Mouse (Mus musculus): ENCODE data around the gene Faf1.

Gene Faf1

DNA sequence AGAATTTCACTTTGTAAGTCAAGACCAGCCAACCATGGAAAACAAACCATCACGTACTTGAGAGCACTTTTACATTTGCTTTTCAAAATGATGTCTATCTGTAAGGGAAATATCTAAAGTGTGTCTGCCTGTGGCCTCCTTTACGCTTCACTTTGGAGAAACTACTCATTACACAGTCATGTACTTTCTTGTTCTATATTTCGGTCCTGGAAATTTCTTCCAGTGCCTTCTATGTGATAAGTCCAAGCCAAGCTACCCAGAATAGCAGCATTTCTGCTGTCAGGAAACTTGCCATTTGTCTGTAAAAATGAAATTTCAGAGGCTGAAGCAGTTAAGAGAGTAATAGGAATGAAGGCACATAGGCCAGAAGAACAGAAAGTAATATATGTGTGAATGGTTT is 228.1 kb downstream of the Faf1 start:
- DNase-seq (ENCODE audit: low spot score in 2 of 2) = no peak

DNA sequence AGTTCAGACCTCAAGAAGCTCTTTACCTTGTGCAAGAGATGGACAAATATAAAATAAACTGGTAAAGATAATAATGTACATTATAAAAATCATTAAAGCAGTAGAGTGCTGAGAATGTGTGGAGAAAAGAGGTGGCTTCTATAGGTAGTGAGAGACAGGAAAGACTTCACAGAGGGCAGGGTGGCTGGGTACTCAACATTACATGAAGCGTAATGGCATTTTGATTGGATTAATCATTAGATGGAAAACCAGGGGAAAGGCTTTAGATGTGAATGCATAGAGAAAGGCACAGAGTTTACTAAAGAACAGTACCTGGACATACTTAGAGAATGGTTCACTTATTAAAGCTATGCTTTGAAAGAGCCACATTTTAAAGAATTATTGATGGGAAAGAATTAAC is 252.7 kb downstream of the Faf1 start:
- no peak for DNase-seq (ENCODE audit: low spot score in 2 of 2)

- no peak for DNase-seq (ENCODE audit: low spot score in 2 of 2)
Observed at GRCm38 (mm10) chr4:109930445-109930844, 254.1 kb downstream of the Faf1 start.

GRCm38 (mm10) chr4:109930935-109931334 is 254.5 kb downstream of the Faf1 start:
- no peak for DNase-seq (ENCODE audit: low spot score in 2 of 2)

DNA sequence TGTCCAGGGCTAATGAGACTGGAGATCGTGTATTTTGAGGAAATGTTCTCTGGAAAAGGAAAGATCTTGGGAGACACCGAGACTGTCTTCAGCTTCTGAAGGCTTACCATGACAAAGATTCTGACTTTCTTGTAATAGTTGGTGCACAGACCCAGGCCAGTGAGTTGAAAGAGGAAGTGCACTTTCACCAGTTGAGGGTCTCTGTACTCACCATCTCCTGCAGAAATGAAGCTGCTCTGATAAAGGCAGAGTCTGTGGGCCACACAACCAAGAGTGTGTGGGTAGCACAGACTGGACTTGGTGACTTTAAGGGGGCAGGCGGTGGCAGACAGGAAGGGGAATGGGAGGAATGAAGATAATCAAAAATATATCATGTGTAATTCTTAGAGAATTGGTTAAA is 260.2 kb downstream of the Faf1 start:
- no peak for DNase-seq (ENCODE audit: low spot score in 2 of 2)

DNA sequence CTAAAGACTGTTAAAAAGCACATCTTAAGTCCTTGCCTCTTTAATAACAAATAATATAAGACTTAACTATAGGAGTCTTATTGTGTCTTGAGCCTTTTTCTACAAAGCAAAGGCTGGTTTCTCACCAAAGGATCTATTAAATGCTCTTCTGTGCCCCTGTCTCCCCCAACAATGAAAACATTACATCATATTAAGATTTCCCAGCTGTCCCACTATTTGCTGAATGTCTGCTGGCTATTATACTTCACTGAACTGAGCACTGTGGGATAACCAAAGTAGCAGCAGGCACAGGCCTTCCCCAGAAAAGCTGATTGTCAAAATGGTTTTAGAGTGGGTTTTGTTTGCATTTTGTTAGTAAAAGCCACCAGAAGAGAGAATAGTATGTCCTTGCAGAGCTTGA is 262.9 kb downstream of the Faf1 start:
- no peak for DNase-seq (ENCODE audit: low spot score in 2 of 2)

GRCm38 (mm10) chr4:109945554-109945953 is 269.2 kb downstream of the Faf1 start:
- DNase-seq (ENCODE audit: low spot score in 2 of 2) = no peak

GRCm38 (mm10) chr4:109949307-109949706 is 272.9 kb downstream of the Faf1 start:
- no peak for DNase-seq (ENCODE audit: low spot score in 2 of 2)

DNA sequence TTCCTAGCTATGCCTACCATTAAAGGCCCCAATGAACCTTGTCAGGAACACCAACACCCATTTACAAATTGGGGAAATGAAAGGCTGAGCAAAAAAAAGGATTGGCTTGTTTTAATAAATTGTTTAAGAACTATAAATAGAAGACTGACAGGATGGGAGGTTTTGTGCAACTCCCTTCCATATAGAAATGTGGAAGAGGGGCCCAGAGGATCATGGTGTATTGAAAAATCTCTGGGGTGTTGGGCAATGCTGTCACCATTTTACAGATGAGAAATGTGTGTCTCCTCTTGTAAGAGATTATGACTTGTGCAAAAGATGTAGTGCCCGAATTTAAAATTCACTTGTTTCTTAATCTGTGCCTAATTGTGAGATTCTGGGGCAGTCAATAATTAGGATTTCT is 277.1 kb downstream of the Faf1 start:
- no peak for DNase-seq (ENCODE audit: low spot score in 2 of 2)

DNA sequence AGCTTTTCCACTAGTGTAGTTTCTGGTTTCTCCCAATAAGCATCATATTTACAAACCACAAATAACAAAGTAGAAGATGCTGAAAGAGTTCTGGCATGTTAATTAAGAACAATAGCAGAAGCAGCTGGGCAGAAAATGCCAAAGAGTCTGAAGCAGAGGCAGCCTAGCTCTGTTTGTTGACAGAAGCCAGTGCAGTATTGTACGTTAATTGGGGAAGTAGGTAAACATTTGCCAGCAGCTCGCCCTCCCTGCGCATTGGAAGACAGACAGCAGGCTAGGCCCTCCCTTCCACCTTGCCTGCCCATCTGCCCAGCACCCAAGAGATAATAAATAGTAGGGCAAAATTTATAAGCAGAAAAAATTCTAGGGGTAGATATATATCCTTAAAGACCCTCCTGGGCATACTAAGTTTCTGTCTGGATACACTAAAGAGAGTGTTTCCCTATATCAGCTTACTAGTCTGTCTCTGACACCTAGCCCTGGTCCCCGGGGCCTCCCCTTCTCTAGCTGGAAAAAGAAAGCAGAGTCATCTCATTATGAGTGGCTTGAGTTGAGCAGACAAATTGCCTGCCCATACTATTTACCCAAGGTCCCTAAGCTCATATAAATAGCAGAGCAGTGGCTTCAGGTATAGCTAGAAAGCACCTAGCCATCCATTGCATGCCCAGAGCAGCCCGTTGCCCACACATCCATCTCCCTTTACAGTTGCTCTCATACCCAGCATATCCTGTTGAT is 284.0 kb downstream of the Faf1 start:
- no peak for DNase-seq (ENCODE audit: low spot score in 2 of 2)

GRCm38 (mm10) chr4:109963570-109964279 is 287.3 kb downstream of the Faf1 start:
- DNase-seq (ENCODE audit: low spot score in 2 of 2) = no peak

GRCm38 (mm10) chr4:109969561-109969960 is 293.2 kb downstream of the Faf1 start:
- DNase-seq (ENCODE audit: low spot score in 2 of 2) = no peak

DNA sequence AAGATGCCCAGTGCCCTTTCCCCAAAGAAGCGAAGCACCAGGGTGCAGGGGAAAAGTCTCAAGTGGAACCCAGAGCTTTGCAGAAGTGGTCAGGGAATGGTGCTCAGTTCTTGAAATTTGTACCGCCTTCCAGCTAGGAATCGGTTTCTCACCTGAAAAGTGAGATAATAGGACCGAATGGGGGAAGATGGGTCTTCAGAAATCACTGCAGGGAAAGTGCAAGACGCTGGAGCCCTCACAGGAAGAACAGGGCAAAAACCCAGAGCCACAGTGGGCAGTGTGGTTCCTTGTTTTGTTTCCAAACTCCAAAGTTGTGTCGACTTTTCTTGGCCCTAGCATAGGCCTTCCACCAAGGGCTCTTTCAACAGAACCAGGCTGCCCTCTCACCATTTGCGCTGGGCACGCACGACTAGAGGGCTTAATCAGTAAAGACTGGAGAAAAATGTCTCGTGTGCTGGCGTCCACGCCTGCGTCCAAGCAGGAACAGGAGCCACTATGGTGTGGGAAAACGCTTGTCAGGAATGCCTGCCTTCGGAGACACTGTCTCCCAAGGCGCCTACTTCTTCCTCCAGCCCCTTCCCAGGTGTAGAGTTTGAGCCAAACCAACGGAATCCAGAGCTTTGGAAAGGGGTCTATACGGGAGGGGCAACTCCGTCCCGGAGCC is 297.7 kb downstream of the Faf1 start:
- DNase-seq (ENCODE audit: low spot score in 2 of 2) = no peak

DNA sequence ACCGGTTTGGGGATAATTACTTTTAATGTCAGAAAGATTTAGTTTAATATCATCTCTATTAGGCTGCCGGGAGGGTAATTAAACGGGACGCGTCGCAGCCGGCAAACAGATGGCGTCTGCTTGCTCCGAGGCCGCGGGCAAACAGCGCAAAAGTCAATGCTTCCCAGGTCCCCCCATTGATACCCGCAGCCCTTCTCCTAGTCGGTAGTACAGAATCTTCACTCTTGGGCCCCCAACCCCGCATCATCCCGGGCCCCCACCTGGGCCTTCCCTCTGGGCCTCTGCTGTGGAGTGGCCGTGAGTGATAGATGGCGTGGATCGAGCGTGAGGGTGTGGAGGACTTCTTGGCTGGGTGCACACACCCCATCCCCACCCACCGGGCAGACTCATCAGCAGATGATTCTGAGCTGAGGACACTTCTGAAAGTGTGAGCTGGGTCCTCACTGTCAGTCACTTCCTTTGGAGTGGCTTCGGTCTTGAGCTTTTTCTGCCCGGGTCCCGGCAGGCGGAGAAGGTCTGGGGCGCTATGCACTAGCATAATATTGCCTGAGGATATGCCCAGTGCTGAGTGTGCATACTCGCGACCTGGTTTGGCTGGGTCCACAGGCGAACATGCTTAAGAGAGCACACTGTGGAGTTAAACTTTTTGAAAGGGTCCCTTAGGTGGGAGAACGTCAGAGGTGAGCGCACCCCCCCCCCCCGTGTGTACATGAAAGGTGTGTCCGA is 298.4 kb downstream of the Faf1 start:
- no peak for DNase-seq (ENCODE audit: low spot score in 2 of 2)

DNA sequence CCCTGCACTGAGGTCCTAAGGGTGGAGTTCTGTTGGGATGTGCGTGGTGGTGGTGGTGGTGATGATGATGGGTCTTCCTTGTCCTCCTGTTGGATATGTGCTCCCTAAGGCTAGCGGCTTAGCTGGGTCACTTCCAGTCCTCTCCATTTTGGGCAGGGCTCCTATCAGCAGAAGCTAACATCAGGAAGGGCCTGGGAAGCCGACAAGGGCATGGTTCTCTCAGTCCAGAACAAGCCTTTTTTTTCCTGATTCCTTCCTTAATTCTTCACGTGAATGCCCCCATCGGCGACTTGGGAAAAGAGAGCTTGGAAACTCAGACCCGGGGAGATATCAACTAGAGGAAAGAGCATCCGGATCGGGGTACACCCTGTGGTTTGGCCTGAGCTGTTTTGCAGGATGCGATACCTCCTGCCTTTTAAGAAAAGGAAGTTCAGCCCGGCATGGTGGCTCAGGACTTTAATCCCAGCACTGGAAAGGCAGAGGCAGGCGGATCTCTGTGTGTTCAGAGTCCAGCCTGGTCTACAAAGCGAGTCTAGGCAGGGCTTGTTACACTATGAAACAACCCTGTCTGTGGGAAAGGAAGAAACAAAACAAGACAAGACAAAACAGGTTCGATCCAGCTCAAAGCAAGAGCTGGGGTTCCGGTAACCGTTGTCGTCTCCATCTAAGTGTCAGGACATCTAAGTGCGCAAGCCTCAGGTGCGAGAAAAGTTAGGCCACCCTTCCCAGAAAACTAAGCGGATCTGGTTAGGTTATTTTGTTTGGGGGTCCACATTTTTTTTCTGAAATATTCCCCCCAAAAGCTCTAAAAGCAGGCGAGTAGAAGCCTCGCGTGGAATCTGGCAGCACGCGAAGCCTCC is 299.2 kb downstream of the Faf1 start:
- no peak for DNase-seq (ENCODE audit: low spot score in 2 of 2)

DNA sequence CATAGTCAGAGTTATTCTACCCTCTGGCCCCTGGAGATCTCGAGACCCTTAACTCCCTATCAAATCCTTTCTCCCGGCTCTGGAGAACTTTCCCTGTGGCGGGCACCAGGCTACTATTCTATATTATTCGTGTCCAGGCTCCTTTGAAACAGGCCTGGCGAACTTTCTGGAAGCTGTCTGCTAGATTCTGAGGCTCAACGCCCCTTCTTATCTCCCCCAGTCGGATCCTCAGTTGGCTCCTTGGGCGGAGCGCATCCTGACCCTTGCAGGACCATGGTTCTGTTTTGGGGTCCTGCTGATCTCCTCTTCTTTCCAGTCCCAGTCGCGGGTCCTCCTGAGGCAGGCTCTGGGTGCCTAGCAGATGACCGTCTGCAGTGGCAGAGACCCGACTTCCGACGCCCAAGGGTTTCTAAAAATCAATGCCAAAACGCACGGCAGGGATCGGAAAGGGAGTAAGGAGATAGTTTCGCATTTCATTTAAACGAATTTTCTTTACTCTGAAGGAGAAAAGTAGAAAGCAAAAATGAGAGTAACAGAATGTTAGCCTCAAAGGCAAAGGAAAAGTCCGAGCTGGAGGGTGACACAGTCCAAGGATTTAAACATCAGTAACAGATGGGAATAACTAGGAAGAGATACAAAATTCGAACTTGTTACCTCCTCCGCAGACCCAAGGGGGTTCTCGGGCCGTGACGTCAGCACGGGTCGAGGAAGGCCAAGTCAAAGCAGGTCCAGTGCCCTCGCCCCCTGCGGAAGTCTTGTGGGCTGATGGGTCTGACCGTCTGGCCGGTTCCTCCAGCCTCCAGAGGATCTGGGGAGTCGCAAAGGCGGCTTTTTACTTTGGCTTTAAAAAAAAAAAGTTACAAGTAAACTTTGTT is 300.1 kb downstream of the Faf1 start:
- no peak for DNase-seq (ENCODE audit: low spot score in 2 of 2)

DNA sequence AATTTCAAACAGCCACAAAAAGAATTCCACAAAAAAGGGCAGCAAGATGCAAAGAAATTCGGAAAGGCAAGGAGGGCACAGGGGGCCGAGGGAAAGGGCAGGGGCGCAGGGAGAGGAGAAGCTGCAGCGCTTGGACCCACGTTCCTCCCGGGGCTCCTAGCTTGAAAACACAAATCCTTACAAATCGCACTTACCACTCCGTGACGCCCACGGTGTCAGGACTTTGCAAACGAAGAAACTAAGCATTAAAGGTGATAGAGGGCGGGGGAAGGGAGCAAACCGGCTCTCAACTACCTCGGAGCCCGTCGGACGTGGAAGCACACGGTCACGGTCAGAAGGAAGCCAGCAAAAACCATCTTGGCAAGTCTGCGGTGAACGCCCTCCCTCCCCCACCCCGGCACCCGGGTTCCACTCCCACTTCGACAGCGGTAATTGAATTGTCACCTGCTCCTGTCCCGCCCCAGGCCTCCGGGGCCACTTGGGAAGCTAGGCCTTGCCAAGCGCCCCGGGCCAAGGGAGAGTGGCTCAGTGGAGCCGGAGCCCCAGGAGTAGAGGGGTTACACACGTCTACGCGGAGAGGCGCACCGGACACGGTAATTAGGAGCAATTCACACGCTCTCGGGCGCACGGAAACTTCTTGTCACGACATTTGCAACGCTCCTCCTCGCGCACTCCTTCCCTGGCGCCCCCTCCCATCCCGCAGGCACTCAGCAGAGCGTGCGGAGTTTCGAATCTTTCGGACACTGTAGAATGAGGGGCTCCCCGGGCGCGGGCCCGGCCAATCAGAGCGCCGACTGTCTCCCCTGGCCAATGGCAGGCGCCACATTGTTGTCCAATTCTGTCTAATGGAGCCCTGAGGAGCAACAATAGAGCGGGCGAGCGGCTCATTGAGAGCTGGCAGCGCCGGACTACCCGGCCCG is 301.0 kb downstream of the Faf1 start, which contains the start of gene Dmrta2:
Gene Dmrta2 (plus strand): TSS at position 906 of the 920 bp plus-strand sequence.
- DNase-seq (ENCODE audit: low spot score in 2 of 2) = no peak

GRCm38 (mm10) chr4:109978068-109978857 is 301.9 kb downstream of the Faf1 start:
- DNase-seq (ENCODE audit: low spot score in 2 of 2) = no peak
